Mouse (Mus musculus): ENCODE measurements around the gene Nfic. TPM values are rescaled to one million over a fixed set of nuclear protein-coding genes. Genes with fewer than 3 reads are reported as not detected.
A peak's percentile ranks its signal among the peaks of the same experiment; 100 is the strongest.

Nfic gene
- polyA plus RNA-seq, 1 experiment, result 26.7 TPM

DNA sequence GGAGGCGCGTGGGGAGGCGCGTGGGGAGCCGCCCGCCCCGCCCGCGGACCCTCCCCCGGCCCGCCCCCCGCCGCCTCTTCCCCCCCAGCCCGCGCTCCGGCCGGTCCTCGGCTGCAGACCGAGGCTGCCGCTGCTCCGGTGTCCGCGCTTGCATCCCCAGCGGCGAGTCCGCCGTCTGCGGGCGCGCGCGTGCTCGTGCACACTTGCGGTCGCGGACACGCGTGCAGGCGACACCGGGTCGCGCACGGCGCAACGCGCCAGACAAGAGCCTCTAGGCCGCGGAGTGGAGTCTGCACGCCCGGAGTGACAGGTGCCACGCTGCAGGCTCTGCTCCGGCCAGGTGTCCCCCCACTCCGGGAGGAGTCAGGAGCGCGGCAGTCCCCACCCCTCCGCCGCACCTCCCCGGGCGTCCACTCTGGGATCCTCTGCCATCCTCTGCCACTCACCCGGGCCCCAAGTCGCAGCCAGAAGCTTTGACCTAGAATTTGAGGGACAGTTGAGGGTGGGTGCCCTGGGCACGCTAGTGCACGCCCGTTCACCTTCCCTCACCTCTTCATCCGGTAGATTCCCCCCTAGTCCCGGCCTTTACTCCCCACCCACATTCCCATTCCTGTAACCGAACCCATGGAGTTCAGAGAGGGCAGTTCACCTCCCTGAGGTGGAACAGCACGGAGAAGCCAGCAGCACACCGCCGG, 24.5 kb downstream of the Nfic start:
- H3K4me3 ChIP-seq (ENCODE audit: control insufficient read depth, insufficient read depth, low read length), result peak overlapping the region; percentile 86
- H3K27ac ChIP-seq (ENCODE audit: control insufficient read depth, insufficient read depth, low read length), result no peak overlapping the region
- no peak for TF ChIP-seq POLR2A (IDR thresholded peaks at IDR 0.05; ENCODE audit: control insufficient read depth, extremely low read depth, insufficient read depth, low read length, poor library complexity)
- TF ChIP-seq CTCF (IDR thresholded peaks at IDR 0.05; ENCODE audit: borderline replicate concordance, control insufficient read depth, extremely low read depth, insufficient read depth, low read length, poor library complexity), result no peak; the same call in 1 of the 2 replicates
- H3K4me1 ChIP-seq (replicated peaks; ENCODE audit: control insufficient read depth, insufficient read depth, low read length), result peaks cover 57% of the 10 kb centered on the region
- peak; percentile 50 for DNase-seq
- peaks cover 3% of the 10 kb centered on the region; the same call in 1 of the 2 replicates for H3K27me3 ChIP-seq (ENCODE audit: control insufficient read depth, insufficient read depth, low read length)
- 3% methylated on average over 59 of the region's 70 CpGs for WGBS
- no peaks in the 10 kb centered on the region for H3K36me3 ChIP-seq (ENCODE audit: control insufficient read depth, insufficient read depth, low read length)

DNA sequence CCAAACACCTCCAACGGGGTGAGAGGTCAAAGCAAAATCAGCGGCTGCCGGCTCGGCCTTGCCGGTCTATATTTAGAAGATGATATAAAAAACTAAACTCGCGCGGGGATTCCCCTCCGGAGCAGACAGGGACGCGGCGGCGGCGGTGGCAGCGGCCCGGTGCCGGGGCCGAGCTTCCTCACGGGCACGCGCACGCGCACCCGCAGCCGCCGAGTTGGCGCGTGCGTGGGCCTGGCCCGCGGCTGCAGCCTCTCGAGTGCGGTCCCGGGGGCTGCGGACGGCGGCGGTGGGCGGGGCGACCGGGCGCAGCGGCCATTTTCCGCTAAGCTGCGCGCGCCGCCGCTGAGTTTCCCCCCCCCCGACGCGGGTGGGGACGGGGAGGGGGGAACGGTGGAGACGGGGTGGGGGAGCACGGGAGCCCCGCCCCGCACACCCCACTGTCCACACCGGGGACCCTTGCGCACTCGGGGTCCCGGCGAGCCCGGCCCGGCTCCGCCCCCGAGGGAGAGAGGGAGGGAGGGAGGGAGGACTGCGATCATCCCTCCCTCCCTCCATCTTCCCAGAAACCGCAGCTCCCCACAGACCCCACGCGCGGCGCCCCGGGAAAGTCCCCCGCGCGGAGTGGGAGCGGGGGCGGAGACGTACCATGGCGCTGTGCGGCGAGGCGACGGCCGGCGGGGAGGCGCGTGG, 25.1 kb downstream of the Nfic start:
- Histone ChIP-seq H3K27ac (ENCODE audit: control insufficient read depth, insufficient read depth, low read length) (peak overlapping the region; percentile 11; the same call in 1 of the 2 replicates), H3K27me3 (ENCODE audit: control insufficient read depth, insufficient read depth, low read length) (peaks cover 3% of the 10 kb centered on the region; the same call in 1 of the 2 replicates), H3K36me3 (ENCODE audit: control insufficient read depth, insufficient read depth, low read length) (no peaks in the 10 kb centered on the region), H3K4me3 (ENCODE audit: control insufficient read depth, insufficient read depth, low read length) (peak overlapping the region; percentile 86), H3K4me1 (replicated peaks; ENCODE audit: control insufficient read depth, insufficient read depth, low read length) (peaks cover 59% of the 10 kb centered on the region)
- peak; percentile 68 for DNase-seq
- WGBS, result under 1% methylated on average over 74 of the region's 89 CpGs
- TF ChIP-seq CTCF (IDR thresholded peaks at IDR 0.05; ENCODE audit: borderline replicate concordance, control insufficient read depth, extremely low read depth, insufficient read depth, low read length, poor library complexity), result 0 out of 2 replicates have a peak, but pooled peaks have one; percentile 13
- 0 out of 2 replicates have a peak, but pooled peaks have one; percentile 14 for TF ChIP-seq POLR2A (IDR thresholded peaks at IDR 0.05; ENCODE audit: control insufficient read depth, extremely low read depth, insufficient read depth, low read length, poor library complexity)

DNA sequence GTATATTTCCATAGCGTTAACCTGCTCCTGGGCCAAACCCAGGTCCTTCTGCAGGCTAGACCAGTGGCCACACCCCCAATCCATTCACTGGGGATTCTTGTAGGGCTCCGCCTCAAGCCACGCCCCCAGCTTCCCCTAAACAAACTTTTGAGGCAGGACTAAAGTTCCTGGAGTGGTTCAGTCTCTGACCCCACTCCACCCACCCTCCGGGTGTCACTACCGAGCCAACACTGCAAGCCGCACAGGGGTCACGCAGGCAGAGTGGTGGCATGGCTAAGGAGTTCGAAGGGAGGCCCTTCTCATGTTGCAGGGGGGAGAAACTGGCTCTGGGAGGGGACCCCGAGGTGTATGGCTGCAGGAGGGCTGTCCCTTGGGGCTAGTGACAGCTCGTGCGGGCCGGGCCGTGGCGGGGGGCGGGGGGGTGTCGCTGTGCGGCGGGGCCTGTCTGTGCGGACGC, 25.8 kb downstream of the Nfic start:
- DNase-seq, result peak; percentile 80
- Histone ChIP-seq H3K4me1 (replicated peaks; ENCODE audit: control insufficient read depth, insufficient read depth, low read length) (peaks cover 53% of the 10 kb centered on the region), H3K27me3 (ENCODE audit: control insufficient read depth, insufficient read depth, low read length) (peaks cover 3% of the 10 kb centered on the region; the same call in 1 of the 2 replicates), H3K27ac (ENCODE audit: control insufficient read depth, insufficient read depth, low read length) (peak overlapping the region; percentile 41; the same call in 1 of the 2 replicates), H3K4me3 (ENCODE audit: control insufficient read depth, insufficient read depth, low read length) (peak overlapping the region; percentile 86), H3K36me3 (ENCODE audit: control insufficient read depth, insufficient read depth, low read length) (no peaks in the 10 kb centered on the region)
- WGBS, result under 1% methylated on average over 20 of the region's 20 CpGs
- TF ChIP-seq POLR2A (IDR thresholded peaks at IDR 0.05; ENCODE audit: control insufficient read depth, extremely low read depth, insufficient read depth, low read length, poor library complexity) (no peak), CTCF (IDR thresholded peaks at IDR 0.05; ENCODE audit: borderline replicate concordance, control insufficient read depth, extremely low read depth, insufficient read depth, low read length, poor library complexity) (no peak)

DNA sequence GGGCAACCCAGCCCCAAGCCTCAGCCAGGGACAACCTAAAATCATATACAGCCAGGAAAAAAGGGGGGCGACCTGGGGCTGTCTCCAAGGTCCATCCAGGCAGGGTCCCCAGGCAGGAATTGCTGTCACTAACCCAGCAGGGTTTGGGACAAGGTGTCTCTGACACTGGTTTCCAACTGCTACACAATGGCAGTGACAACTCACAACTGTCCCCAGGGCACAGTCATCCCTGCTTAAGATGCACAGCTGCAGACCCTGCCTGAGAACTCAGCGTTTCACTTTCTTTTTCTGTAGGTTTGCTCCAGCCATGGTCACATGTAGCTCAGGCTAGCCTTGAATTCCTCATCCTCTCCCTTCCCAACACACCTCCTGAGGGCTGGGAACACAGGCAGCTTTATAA, 26.3 kb downstream of the Nfic start:
- H3K4me1 ChIP-seq (replicated peaks; ENCODE audit: control insufficient read depth, insufficient read depth, low read length), result peaks cover 48% of the 10 kb centered on the region
- no peak overlapping the region for H3K27ac ChIP-seq (ENCODE audit: control insufficient read depth, insufficient read depth, low read length)
- TF ChIP-seq POLR2A (IDR thresholded peaks at IDR 0.05; ENCODE audit: control insufficient read depth, extremely low read depth, insufficient read depth, low read length, poor library complexity), result no peak
- no peak for TF ChIP-seq CTCF (IDR thresholded peaks at IDR 0.05; ENCODE audit: borderline replicate concordance, control insufficient read depth, extremely low read depth, insufficient read depth, low read length, poor library complexity)
- no peaks in the 10 kb centered on the region for H3K36me3 ChIP-seq (ENCODE audit: control insufficient read depth, insufficient read depth, low read length)
- WGBS, result 49% methylated on average over 2 of the region's 2 CpGs
- no peak overlapping the region for H3K4me3 ChIP-seq (ENCODE audit: control insufficient read depth, insufficient read depth, low read length)
- peaks cover 3% of the 10 kb centered on the region; the same call in 1 of the 2 replicates for H3K27me3 ChIP-seq (ENCODE audit: control insufficient read depth, insufficient read depth, low read length)
- peak; percentile 5 for DNase-seq

DNA sequence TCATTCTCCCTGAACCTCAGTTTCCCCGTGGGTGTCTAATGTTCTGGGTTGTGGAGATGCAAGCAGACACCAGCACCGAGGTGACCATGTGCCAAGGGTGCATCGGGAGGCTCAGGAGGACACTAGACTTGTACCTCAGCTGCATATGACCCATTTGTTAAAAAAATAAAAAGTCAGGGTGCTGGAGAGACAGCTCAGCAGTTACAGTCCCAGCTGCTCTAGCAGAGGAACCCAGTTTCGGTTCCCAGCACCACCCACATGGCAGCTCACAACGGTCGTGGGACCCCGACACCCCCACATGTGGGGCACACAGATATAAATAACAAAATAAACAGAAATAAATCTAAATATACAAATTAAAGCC, 26.9 kb downstream of the Nfic start:
- 96% methylated on average over 7 of the region's 7 CpGs for WGBS
- H3K27ac ChIP-seq (ENCODE audit: control insufficient read depth, insufficient read depth, low read length), result no peak overlapping the region
- no peak for DNase-seq
- H3K36me3 ChIP-seq (ENCODE audit: control insufficient read depth, insufficient read depth, low read length), result no peaks in the 10 kb centered on the region
- peaks cover 3% of the 10 kb centered on the region; the same call in 1 of the 2 replicates for H3K27me3 ChIP-seq (ENCODE audit: control insufficient read depth, insufficient read depth, low read length)
- no peak overlapping the region for H3K4me3 ChIP-seq (ENCODE audit: control insufficient read depth, insufficient read depth, low read length)
- TF ChIP-seq CTCF (IDR thresholded peaks at IDR 0.05; ENCODE audit: borderline replicate concordance, control insufficient read depth, extremely low read depth, insufficient read depth, low read length, poor library complexity) (no peak), POLR2A (IDR thresholded peaks at IDR 0.05; ENCODE audit: control insufficient read depth, extremely low read depth, insufficient read depth, low read length, poor library complexity) (no peak)
- H3K4me1 ChIP-seq (replicated peaks; ENCODE audit: control insufficient read depth, insufficient read depth, low read length), result peaks cover 42% of the 10 kb centered on the region

DNA sequence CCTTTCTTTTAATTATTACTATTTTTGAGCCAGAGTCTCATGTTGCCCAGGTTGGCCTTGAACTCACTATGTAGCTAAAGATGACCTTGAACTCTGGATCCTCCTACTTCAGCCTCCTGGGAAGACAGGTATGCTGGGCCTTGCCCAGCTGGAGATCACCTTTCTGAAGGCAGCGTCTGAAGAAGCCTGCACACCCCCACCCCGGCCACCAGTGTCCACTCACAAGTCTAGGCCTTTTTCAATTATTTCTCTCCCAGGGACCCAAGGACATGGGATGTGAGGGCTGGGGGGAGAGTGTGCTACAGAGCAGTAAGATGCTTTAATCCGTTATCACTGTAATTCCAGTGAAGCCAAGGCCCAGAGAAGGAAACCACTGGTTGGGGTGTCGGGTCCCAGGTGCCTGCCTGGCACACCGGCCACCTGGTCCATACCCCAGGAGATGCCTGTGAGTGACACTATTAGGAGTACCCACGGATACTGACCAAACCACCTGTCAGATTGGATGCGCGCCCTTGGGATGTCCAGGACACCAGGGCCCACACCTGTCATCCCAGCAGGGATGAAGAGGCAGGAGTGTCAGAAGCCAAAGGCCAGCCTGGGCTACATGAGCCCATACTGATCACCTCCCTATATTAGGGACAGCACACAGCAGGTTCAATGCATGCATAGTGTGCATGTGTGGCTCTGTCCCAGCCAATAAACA, 27.5 kb downstream of the Nfic start:
- Histone ChIP-seq H3K27ac (ENCODE audit: control insufficient read depth, insufficient read depth, low read length) (no peak overlapping the region), H3K4me1 (replicated peaks; ENCODE audit: control insufficient read depth, insufficient read depth, low read length) (peaks cover 37% of the 10 kb centered on the region), H3K4me3 (ENCODE audit: control insufficient read depth, insufficient read depth, low read length) (no peak overlapping the region), H3K27me3 (ENCODE audit: control insufficient read depth, insufficient read depth, low read length) (peaks cover 3% of the 10 kb centered on the region; the same call in 1 of the 2 replicates), H3K36me3 (ENCODE audit: control insufficient read depth, insufficient read depth, low read length) (no peaks in the 10 kb centered on the region)
- 96% methylated on average over 8 of the region's 8 CpGs for WGBS
- DNase-seq, result peak; percentile 1
- no peak for TF ChIP-seq CTCF (IDR thresholded peaks at IDR 0.05; ENCODE audit: borderline replicate concordance, control insufficient read depth, extremely low read depth, insufficient read depth, low read length, poor library complexity)
- TF ChIP-seq POLR2A (IDR thresholded peaks at IDR 0.05; ENCODE audit: control insufficient read depth, extremely low read depth, insufficient read depth, low read length, poor library complexity), result no peak

Measured in thymus, adult 2 months (tissue).